Mouse (Mus musculus) myocyte (in vitro differentiated cells): Measurements from ENCODE around the gene Dock1.

Source experiments
- CEBPB ChIP-seq: IDR thresholded peaks from 2 replicates; pipeline ENCODE4 v1.6.1; 2011; ENCODE audit warnings: mild to moderate bottlenecking, moderate library complexity; ENCODE audit not compliant: poor library complexity, insufficient read depth, severe bottlenecking
- E2F4 ChIP-seq: IDR thresholded peaks from one replicate; pipeline ENCODE4 v1.6.1; 2011; ENCODE audit warnings: mild to moderate bottlenecking, control low read depth, moderate library complexity; ENCODE audit not compliant: insufficient read depth
- MAX ChIP-seq: IDR thresholded peaks from one replicate; pipeline ENCODE4 v1.6.1; 2011; ENCODE audit warnings: low read depth, mild to moderate bottlenecking, control low read depth
- MYOD1 ChIP-seq, 3 experiments: IDR thresholded peaks; one replicate each; pipeline ENCODE4 v1.6.1; 2011; ENCODE audit warnings: control low read depth in 2 of 3, low read depth in 2 of 3, mild to moderate bottlenecking in 2 of 3, moderate library complexity in 1 of 3; ENCODE audit not compliant: insufficient read length in 2 of 3, control insufficient read depth in 1 of 3
- MYOG ChIP-seq, 3 experiments: IDR thresholded peaks; one replicate each; pipeline ENCODE4 v1.6.1; 2011; ENCODE audit warnings: control low read depth in 2 of 3, low read depth in 2 of 3, mild to moderate bottlenecking in 2 of 3; ENCODE audit not compliant: insufficient read length in 2 of 3, control insufficient read depth in 1 of 3, insufficient read depth in 1 of 3
- POLR2A ChIP-seq: IDR thresholded peaks from one replicate; pipeline ENCODE4 v1.6.1; 2011; ENCODE audit warnings: low read depth, mild to moderate bottlenecking, control low read depth, moderate library complexity; ENCODE audit not compliant: insufficient read length
- POLR2AphosphoS2 ChIP-seq: IDR thresholded peaks from one replicate; pipeline ENCODE4 v1.6.1; 2011; ENCODE audit warnings: low read depth, control low read depth; ENCODE audit not compliant: insufficient read length
- SRF ChIP-seq: IDR thresholded peaks from one replicate; pipeline ENCODE4 v1.6.1; 2011; ENCODE audit warnings: low read depth; ENCODE audit not compliant: control insufficient read depth, insufficient read length
- TCF12 ChIP-seq: IDR thresholded peaks from one replicate; pipeline ENCODE4 v1.6.1; 2011; ENCODE audit warnings: mild to moderate bottlenecking, control low read depth; ENCODE audit not compliant: poor library complexity, insufficient read depth, severe bottlenecking
- USF1 ChIP-seq: IDR thresholded peaks from one replicate; pipeline ENCODE4 v1.6.1; 2011; ENCODE audit warnings: low read depth, mild to moderate bottlenecking, control low read depth, moderate library complexity

DNA sequence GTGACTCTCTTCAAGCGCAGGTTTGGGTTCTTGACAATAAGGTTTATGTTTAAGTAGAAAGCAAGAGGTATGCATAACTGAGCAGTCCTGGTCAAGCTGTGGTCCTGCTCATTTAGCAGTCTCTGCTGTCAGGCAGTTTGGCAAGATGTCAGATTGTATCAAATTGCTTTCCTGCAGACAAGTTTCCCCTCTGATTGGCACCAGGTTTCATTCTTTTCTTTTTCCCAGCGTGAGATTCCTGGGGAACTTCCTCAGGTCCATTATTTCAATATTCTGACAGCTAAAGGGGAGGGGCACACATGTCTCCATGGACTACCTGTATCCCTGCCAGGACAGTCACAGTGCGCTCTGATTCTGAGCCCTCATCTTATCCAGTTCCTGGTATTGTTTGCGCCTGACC, 153.4 kb downstream of the Dock1 start:
- TF ChIP-seq POLR2A, result no peak
- TF ChIP-seq MAX, result no peak
- no peak for TF ChIP-seq MYOD1 (IDR thresholded peaks at IDR 0.05; ENCODE audit: control insufficient read depth in 1 of 3, insufficient read length in 2 of 3, low read depth in 2 of 3)
- TF ChIP-seq USF1, result no peak
- TF ChIP-seq CEBPB, result no peak
- TF ChIP-seq POLR2AphosphoS2, result no peak
- no peak for TF ChIP-seq MYOG (IDR thresholded peaks at IDR 0.05; ENCODE audit: control insufficient read depth in 1 of 3, insufficient read depth in 1 of 3, insufficient read length in 2 of 3, low read depth in 2 of 3)
- TF ChIP-seq TCF12, result no peak
- no peak for TF ChIP-seq E2F4
- no peak for TF ChIP-seq SRF
